Mouse (Mus musculus): ENCODE results near the gene Slamf9. TPM values are rescaled to one million over a fixed set of nuclear protein-coding genes. Genes with fewer than 3 reads are reported as not detected.

Slamf9 gene
- polyA plus RNA-seq, 1 experiment from 2014 or later: not detected

DNA sequence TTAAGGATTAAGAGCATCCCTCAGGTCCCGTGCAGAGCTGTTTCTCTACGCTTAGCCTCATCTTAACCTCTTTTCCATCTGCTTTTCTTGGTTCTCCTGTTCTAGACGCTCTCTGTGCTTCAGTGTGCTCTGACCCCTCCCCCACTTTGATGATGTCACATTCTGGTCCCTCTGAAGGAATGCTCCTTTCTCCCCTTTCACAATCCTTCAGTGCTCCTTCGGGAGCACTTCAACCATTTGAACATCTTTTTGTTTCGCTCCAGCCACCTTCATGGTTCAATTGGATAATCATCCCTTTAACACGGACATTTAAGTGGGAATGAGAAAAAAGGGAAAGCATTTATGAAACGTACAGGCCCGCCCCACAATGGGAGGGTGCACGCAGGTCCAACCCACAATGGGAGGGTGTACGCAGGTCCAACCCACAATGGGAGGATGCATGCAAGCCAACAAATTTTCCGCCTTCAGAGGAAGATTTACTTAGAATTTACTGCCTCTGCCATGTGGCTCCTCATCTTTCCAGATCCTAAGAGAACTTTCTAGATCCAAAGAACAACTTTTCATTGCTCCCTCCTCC lies 6.8 kb upstream of the Slamf9 start:
- H3K27ac ChIP-seq: no peak overlapping the region
- H3K27me3 ChIP-seq (ENCODE audit: insufficient read depth, poor library complexity, severe bottlenecking): no peaks in the 10 kb centered on the region
- H3K36me3 ChIP-seq: no peaks in the 10 kb centered on the region
- H3K9me3 ChIP-seq: no peaks in the 10 kb centered on the region
- H3K4me3 ChIP-seq: no peak overlapping the region
- no peak for DNase-seq (ENCODE audit: low spot score)
- peaks cover 13% of the 10 kb centered on the region; the same call in 1 of the 2 replicates for H3K4me1 ChIP-seq (replicated peaks)
- WGBS: 79% methylated on average over 11 of the region's 11 CpGs

DNA sequence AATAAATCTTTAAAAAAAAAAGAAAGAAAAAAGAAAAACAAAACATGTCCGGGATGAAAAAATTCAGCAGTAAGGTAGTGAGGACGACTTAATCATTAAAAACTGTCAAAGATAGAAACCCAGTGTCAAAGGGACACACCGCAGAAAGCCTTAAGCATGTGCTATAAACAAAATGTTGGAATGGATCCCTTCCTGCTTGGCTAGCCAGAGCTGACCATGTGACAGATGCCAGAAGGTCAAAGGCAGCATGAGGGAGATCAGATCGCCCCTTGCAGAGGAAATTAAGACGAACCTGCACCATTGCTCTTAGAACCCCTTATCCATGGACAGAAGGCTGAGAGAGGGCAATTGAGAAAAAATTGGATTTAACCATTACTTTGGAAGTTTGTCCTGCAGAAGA lies 5.8 kb upstream of the Slamf9 start:
- WGBS: 82% methylated on average over 5 of the region's 5 CpGs
- H3K4me1 ChIP-seq (replicated peaks): peaks cover 13% of the 10 kb centered on the region; the same call in 1 of the 2 replicates
- H3K4me3 ChIP-seq: no peak overlapping the region
- H3K9me3 ChIP-seq: no peaks in the 10 kb centered on the region
- H3K27ac ChIP-seq: no peak overlapping the region
- H3K27me3 ChIP-seq (ENCODE audit: insufficient read depth, poor library complexity, severe bottlenecking): no peaks in the 10 kb centered on the region
- H3K36me3 ChIP-seq: no peaks in the 10 kb centered on the region
- DNase-seq (ENCODE audit: low spot score): no peak

DNA sequence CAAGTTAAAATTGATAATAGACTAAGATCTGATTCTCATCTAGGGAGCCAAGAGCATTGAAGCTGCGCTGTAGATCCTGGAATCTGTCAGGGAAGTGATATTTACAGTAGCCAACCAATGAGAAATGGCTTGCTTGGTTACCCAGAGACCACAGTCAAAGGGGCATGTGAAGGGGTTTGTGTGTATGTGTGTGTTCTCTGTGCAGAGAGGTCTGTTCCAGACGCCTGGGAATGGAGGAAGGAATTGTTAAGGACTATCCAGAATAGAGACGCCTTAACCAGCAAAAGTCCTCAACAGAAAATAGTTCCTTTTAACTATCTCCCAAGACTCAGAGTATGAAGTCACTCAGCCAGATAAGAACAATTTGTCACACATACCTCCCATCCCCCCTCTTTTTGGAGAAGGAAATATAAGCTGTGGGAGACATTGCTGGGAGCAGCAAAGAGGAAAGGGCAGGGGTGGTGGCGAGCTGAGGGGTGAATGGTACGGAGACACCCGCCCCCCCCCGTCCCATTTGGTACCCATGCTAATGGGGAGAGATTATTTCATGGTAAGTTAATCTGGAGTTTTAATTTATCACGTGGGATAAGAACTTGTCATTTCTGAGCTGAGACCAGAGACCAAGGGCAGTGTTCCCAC lies 5.2 kb upstream of the Slamf9 start:
- Histone ChIP-seq H3K36me3 (no peaks in the 10 kb centered on the region), H3K9me3 (no peaks in the 10 kb centered on the region), H3K4me1 (replicated peaks) (peaks cover 13% of the 10 kb centered on the region; the same call in 1 of the 2 replicates), H3K4me3 (no peak overlapping the region), H3K27me3 (ENCODE audit: insufficient read depth, poor library complexity, severe bottlenecking) (no peaks in the 10 kb centered on the region), H3K27ac (no peak overlapping the region)
- 64% methylated on average over 8 of the region's 8 CpGs for WGBS
- no peak for DNase-seq (ENCODE audit: low spot score)

DNA sequence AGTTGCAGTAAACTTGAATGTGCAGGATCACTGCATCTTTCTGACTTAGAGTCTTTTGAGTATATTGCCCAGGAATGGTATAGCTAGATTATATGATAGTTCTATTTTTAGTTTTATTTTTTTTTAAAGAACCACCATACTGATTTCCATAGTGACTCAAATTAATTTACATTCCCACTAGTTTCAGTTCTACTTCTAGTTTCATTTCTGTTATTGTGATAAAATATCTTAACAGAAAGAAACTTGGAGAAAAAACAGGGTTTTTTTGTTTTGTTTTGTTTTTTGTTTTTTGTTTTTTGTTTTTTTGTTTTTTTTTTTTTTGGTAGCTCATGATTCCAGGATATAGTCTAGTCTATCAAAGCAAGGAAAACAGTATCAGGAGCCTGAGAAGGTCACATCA lies 2.2 kb upstream of the Slamf9 start:
- H3K36me3 ChIP-seq: no peaks in the 10 kb centered on the region
- no peaks in the 10 kb centered on the region for H3K27me3 ChIP-seq (ENCODE audit: insufficient read depth, poor library complexity, severe bottlenecking)
- no peak overlapping the region for H3K27ac ChIP-seq
- H3K4me3 ChIP-seq: no peak overlapping the region
- H3K9me3 ChIP-seq: no peaks in the 10 kb centered on the region
- peaks cover 8% of the 10 kb centered on the region; the same call in 1 of the 2 replicates for H3K4me1 ChIP-seq (replicated peaks)
- DNase-seq (ENCODE audit: low spot score): no peak

DNA sequence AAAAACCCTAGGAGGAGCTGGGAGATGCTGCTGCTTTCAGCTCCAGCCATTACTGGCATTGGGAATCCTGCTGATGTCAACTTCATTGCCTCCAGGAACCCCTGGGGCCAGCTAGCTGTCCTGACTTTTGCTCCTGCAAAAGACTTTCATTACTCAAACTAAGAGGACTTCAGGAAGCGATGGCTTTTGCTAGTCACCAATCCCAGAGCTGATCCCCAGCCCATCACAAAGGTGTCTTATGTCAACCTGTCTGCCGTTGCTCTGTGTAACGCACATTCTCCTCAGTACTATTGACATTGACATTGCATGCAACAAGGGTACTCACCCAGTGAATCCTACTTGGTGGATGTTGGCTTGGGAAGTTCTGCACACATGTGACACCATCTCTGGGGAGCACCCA lies 962 bp upstream of the Slamf9 start:
- Histone ChIP-seq H3K27ac (no peak overlapping the region), H3K4me3 (no peak overlapping the region), H3K27me3 (ENCODE audit: insufficient read depth, poor library complexity, severe bottlenecking) (peaks cover 4% of the 10 kb centered on the region; the same call in 1 of the 2 replicates), H3K9me3 (no peaks in the 10 kb centered on the region), H3K36me3 (no peaks in the 10 kb centered on the region), H3K4me1 (replicated peaks) (peaks cover 8% of the 10 kb centered on the region; the same call in 1 of the 2 replicates)
- DNase-seq (ENCODE audit: low spot score): no peak
- 77% methylated on average over 3 of the region's 3 CpGs for WGBS

DNA sequence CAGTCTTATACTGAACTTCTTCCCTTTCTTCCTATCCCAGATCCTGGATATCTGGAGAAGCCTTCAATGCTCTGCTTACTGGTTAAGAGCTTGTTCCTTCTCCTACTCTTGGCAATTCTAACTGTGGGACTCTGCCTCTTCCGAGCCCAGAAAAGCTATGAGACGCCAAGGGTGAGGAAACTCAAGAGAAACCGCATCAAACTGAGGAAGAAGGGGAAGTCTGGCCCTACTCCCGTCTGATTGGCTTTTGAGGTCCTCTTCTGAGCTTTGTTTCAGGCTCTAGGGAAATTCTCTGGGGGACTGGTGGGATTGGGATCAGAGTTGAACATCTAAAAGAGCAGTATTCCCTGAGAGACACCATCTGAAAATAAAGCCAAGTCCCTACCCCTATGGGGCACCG lies 2.9 kb downstream of the Slamf9 start:
- Histone ChIP-seq H3K36me3 (no peaks in the 10 kb centered on the region), H3K27me3 (ENCODE audit: insufficient read depth, poor library complexity, severe bottlenecking) (peaks cover 20% of the 10 kb centered on the region), H3K27ac (no peak overlapping the region), H3K4me3 (no peak overlapping the region), H3K9me3 (no peaks in the 10 kb centered on the region), H3K4me1 (replicated peaks) (peaks cover 19% of the 10 kb centered on the region)
- 80% methylated on average over 5 of the region's 5 CpGs for WGBS
- no peak for DNase-seq (ENCODE audit: low spot score)

DNA sequence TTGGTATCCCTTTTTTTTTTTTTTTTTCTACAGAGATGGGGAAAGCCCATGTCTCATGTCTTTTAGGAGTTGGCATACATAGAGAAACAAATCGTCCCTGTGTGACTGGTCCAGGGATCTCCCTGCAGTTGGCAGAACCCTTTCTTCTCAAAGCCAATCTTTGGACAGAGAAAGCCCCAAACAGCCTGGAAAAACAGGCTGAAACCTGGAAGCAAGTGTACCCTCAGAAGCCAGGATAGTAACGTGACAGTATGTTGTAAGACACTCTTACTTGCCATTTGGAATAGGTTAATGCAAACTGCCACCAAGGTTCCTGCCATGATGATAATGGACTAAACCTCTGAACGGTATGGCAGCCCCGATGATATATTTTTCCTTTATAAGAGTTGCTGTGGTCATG lies 5.2 kb downstream of the Slamf9 start:
- H3K4me3 ChIP-seq: no peak overlapping the region
- no peaks in the 10 kb centered on the region for H3K9me3 ChIP-seq
- no peak overlapping the region for H3K27ac ChIP-seq
- H3K4me1 ChIP-seq (replicated peaks): peaks cover 43% of the 10 kb centered on the region
- WGBS: 90% methylated on average over 4 of the region's 4 CpGs
- H3K27me3 ChIP-seq (ENCODE audit: insufficient read depth, poor library complexity, severe bottlenecking): peaks cover 20% of the 10 kb centered on the region
- H3K36me3 ChIP-seq: peaks cover 13% of the 10 kb centered on the region
- DNase-seq (ENCODE audit: low spot score): no peak

DNA sequence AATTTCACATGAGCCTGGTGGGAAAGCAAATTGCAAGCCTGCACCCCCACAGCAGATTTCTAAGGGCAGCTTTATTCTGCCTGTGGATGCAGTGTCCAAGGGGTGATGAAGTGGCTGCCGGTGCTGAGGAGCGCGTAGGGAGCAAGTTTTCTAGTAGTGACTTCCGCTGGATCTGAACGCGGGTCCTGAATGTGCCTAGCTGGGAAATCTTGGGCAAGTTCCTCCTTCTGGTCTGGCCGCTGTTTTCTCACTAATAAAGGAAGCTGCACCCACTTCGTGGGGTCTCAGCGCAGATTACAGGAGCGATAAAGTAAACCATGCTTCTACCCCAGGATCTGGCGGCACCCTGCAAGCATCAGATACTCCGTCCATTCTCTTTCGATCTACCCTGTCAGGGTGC lies 6.0 kb downstream of the Slamf9 start:
- Histone ChIP-seq H3K9me3 (no peaks in the 10 kb centered on the region), H3K27ac (peak overlapping the region; percentile 92), H3K36me3 (peaks cover 15% of the 10 kb centered on the region), H3K27me3 (ENCODE audit: insufficient read depth, poor library complexity, severe bottlenecking) (peaks cover 20% of the 10 kb centered on the region), H3K4me1 (replicated peaks) (peaks cover 50% of the 10 kb centered on the region), H3K4me3 (peak overlapping the region; percentile 81)
- 22% methylated on average over 13 of the region's 13 CpGs for WGBS
- no peak for DNase-seq (ENCODE audit: low spot score)

DNA sequence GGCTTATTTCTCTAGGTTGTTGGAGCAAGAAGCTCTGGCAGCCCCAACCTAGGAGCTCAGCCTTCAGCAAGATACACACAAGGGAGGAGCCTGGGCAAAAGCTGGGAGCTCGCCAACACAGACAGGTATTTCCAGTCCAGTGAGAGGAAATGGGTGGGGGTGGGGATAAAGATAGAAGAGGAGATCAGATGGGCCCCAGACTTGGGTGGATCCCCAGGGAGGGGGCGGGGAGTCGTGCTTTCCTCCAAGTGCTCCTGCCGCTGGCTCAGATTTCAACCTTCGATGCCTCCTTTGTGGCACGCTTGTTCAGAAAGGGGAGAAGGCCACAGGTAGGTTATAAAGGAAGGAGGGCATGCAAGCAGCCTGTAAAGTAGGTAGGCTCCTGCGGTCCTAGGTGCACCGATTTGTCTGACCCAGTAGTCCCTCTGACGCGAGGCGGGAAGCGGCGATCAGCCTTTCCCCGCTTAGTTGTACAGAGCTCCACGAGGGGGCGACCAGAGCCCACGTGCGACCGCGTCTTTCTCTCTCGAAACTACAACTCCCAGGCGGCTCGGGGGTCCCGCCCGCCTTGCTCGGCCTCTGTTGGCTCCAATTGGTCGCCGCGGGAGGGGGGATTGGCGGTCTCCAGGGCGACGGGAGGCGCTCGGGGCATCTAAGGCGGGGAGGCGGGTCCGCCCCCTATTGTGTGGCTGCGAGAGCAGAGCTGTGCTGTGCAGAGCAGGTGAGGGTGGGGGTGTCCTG lies 6.6 kb downstream of the Slamf9 start, which contains the start of gene Igsf9:
Igsf9 (plus strand) TSS at position 249 of the 741 bp plus-strand sequence.
- Histone ChIP-seq H3K27ac (peak within 1 kb of the TSS; percentile 92), H3K9me3 (no peaks in the 10 kb centered on the region), H3K36me3 (peaks cover 15% of the 10 kb centered on the region), H3K27me3 (ENCODE audit: insufficient read depth, poor library complexity, severe bottlenecking) (peaks cover 20% of the 10 kb centered on the region), H3K4me1 (replicated peaks) (peaks cover 56% of the 10 kb centered on the region), H3K4me3 (peak within 1 kb of the TSS; percentile 81)
- under 1% methylated on average over 38 of the region's 38 CpGs for WGBS
- DNase-seq (ENCODE audit: low spot score): peak; percentile 96

DNA sequence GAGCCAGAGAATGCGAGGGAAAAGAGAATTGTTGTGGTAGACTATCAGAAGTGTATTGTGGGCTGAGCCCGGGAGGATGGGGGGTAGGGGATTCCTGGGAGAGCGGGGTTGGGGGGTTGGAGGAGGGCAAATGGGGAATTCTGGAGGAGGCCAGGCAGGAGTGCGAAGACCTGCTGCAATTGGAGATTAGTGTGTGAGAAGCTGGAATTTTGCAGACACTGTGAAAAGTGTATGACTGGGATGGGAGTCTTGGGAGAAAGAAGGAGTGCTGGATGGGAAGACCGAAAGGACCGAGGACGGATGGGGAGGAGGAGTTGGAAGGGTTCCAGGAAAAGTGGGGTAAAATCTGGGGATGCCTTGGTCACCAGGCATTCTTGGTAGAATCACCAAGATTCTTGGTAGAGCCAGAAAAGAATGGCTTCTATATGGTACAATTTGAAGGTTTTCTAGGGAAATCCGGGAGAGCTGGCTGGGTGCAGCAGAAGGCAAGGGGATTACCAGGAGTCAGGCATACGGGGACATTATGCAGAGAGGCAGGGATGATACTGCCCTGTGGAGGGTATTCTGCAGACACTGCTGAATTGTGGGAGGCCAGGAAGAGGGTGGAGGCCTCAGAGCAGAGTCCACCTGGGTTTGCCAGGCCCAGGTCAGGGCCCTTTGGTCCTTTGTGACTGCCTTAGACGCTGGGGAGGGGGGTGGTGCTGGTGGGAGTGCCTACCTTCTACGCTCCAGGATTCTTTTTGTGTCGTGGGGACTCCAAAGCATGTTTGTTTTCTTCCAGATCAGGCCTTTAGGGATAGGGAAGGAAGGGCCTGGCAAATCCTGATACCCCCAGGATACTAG lies 7.6 kb downstream of the Slamf9 start:
- peak overlapping the region; percentile 81 for H3K4me3 ChIP-seq
- DNase-seq (ENCODE audit: low spot score): no peak
- 2% methylated on average over 12 of the region's 12 CpGs for WGBS
- peaks cover 66% of the 10 kb centered on the region for H3K4me1 ChIP-seq (replicated peaks)
- no peaks in the 10 kb centered on the region for H3K9me3 ChIP-seq
- H3K27me3 ChIP-seq (ENCODE audit: insufficient read depth, poor library complexity, severe bottlenecking): peaks cover 20% of the 10 kb centered on the region
- H3K27ac ChIP-seq: peak overlapping the region; percentile 92
- peaks cover 25% of the 10 kb centered on the region for H3K36me3 ChIP-seq

DNA sequence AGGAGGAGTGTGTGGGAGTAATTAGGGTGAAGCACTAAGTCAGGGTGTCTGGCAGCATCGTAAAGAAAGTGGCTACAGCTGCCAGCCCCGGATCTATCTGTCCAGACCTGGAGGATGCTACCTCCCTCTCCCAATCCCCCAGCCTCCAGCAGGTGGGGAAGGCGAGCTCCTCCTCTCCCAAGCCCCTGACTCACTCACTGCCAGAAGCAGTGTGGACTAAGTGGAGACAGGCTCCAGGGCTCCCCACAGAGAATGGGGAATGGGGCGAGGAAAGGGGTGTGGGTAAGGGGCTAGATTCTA lies 8.2 kb downstream of the Slamf9 start:
- no peak for DNase-seq (ENCODE audit: low spot score)
- Histone ChIP-seq H3K36me3 (peaks cover 31% of the 10 kb centered on the region), H3K9me3 (no peaks in the 10 kb centered on the region), H3K4me3 (peak overlapping the region; percentile 81), H3K27me3 (ENCODE audit: insufficient read depth, poor library complexity, severe bottlenecking) (peaks cover 17% of the 10 kb centered on the region), H3K27ac (peak overlapping the region; percentile 92), H3K4me1 (replicated peaks) (peaks cover 67% of the 10 kb centered on the region)
- WGBS: 22% methylated on average over 4 of the region's 4 CpGs

DNA sequence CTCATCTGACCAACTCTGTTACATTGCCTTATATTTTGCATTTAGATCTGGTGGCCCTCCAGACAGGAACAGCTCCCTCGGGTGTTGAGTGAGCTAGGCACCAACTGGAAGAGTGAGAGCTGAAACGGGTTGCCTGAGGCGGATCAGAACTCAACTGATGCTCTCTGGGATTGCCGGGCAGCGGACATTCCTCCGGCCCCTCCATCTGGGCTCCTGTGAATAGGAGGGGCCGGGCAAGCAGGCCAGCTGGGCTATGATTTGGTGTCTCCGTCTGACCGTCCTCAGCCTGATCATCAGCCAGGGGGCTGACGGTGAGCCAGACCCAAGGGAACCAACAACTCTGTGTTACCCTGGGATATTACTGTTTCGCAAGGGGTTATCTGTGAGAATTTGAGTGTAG lies 9.1 kb downstream of the Slamf9 start:
- H3K27ac ChIP-seq: peak overlapping the region; percentile 86
- H3K9me3 ChIP-seq: no peaks in the 10 kb centered on the region
- peaks cover 73% of the 10 kb centered on the region for H3K4me1 ChIP-seq (replicated peaks)
- DNase-seq (ENCODE audit: low spot score): no peak
- H3K4me3 ChIP-seq: peak overlapping the region; percentile 81
- peaks cover 40% of the 10 kb centered on the region for H3K36me3 ChIP-seq
- 41% methylated on average over 11 of the region's 11 CpGs for WGBS
- H3K27me3 ChIP-seq (ENCODE audit: insufficient read depth, poor library complexity, severe bottlenecking): peaks cover 17% of the 10 kb centered on the region

Measured in hindbrain, embryonic 10.5 days (tissue).